Mouse (Mus musculus) adrenal gland, adult (tissue): ENCODE data around the gene Dhx32.
A peak's percentile ranks its signal among the peaks of the same experiment; 100 is the strongest.
"Not testable (repeated sequence)": the region's sequence is repeated elsewhere in the genome, so short reads cannot be mapped to it uniquely, and the experiment has no call there.

Source experiments
- DNase-seq, 2 experiments: peaks; one replicate each; pipeline ENCODE4 v3.0.0; 2022 to 2023; ENCODE audit warnings: low spot score in 1 of 2; ENCODE audit not compliant: inconsistent age in 2 of 2

Gene Dhx32

GRCm38 (mm10) chr7:133730324-133731191 lies 52.0 kb downstream of the Dhx32 start:
- DNase-seq: peak; percentile 65 to 77

- DNase-seq: no peak
These were observed 53.2 kb downstream of the Dhx32 start for GRCm38 (mm10) chr7:133729351-133729750.

- DNase-seq: no peak
These were observed 55.5 kb downstream of the Dhx32 start for GRCm38 (mm10) chr7:133727027-133727426.

- no peak for DNase-seq
These were observed 57.0 kb downstream of the Dhx32 start for GRCm38 (mm10) chr7:133725571-133725970.

GRCm38 (mm10) chr7:133724844-133725243 lies 57.7 kb downstream of the Dhx32 start:
- no peak for DNase-seq

- no peak for DNase-seq
These were observed 61.9 kb downstream of the Dhx32 start for GRCm38 (mm10) chr7:133720616-133721015.

GRCm38 (mm10) chr7:133718580-133718979 lies 63.9 kb downstream of the Dhx32 start:
- no peak for DNase-seq

- no peak for DNase-seq
These were observed 67.1 kb downstream of the Dhx32 start for GRCm38 (mm10) chr7:133715387-133715786.

GRCm38 (mm10) chr7:133707301-133707700 lies 75.2 kb downstream of the Dhx32 start:
- DNase-seq: no peak

GRCm38 (mm10) chr7:133703906-133704305 lies 78.6 kb downstream of the Dhx32 start:
- DNase-seq: no peak

- DNase-seq: no peak
These were observed 80.2 kb downstream of the Dhx32 start for GRCm38 (mm10) chr7:133702333-133702732.

- DNase-seq: no peak
These were observed 81.2 kb downstream of the Dhx32 start for GRCm38 (mm10) chr7:133701366-133701765.

- DNase-seq: no peak
These were observed 82.6 kb downstream of the Dhx32 start for GRCm38 (mm10) chr7:133699885-133700284.

GRCm38 (mm10) chr7:133698021-133698709 lies 84.4 kb downstream of the Dhx32 start:
- DNase-seq: no peak

GRCm38 (mm10) chr7:133685644-133686043 lies 96.9 kb downstream of the Dhx32 start:
- not testable (repeated sequence) for DNase-seq

- DNase-seq: no peak
These were observed 97.8 kb downstream of the Dhx32 start for GRCm38 (mm10) chr7:133684701-133685100.

- no peak for DNase-seq
These were observed 98.4 kb downstream of the Dhx32 start for GRCm38 (mm10) chr7:133684110-133684509.

- no peak for DNase-seq
These were observed 98.9 kb downstream of the Dhx32 start for GRCm38 (mm10) chr7:133683626-133684025.

GRCm38 (mm10) chr7:133679961-133680360 lies 102.6 kb downstream of the Dhx32 start, which contains the start of gene Mmp21:
TSS of gene Mmp21 (minus strand) at chr7:133680061.
- DNase-seq: no peak

GRCm38 (mm10) chr7:133679439-133679838 lies 103.1 kb downstream of the Dhx32 start:
- DNase-seq: peak in 1 of 2 experiments; percentile 37

GRCm38 (mm10) chr7:133678716-133679115 lies 103.8 kb downstream of the Dhx32 start:
- no peak for DNase-seq

GRCm38 (mm10) chr7:133676002-133676401 lies 106.5 kb downstream of the Dhx32 start:
- no peak for DNase-seq
